Mouse (Mus musculus): ENCODE results near the gene Lix1l.

- TF ChIP-seq CTCF (IDR thresholded peaks at IDR 0.05; ENCODE audit: control insufficient read depth, insufficient read depth, insufficient read length) (no peak), MYOG (IDR thresholded peaks at IDR 0.05; ENCODE audit: control insufficient read depth, extremely low read depth, insufficient read length) (no peak), MAX (IDR thresholded peaks at IDR 0.05) (no peak), USF1 (IDR thresholded peaks at IDR 0.05; ENCODE audit: low read depth) (no peak), CEBPB (IDR thresholded peaks at IDR 0.05; ENCODE audit: low read depth) (no peak), FOSL1 (IDR thresholded peaks at IDR 0.05; ENCODE audit: insufficient read depth, low read length, poor library complexity, severe bottlenecking) (no peak)
These were observed 1.2 kb downstream of the Lix1l start for GRCm38 (mm10) chr3:96601941-96602703.
